Mouse (Mus musculus): ENCODE data around the gene Soat1. TPM values are rescaled to one million over a fixed set of nuclear protein-coding genes. Genes with fewer than 3 reads are reported as not detected.

Soat1 gene
- polyA plus RNA-seq, 1 experiment from 2014 or later, result 10.9 TPM

DNA sequence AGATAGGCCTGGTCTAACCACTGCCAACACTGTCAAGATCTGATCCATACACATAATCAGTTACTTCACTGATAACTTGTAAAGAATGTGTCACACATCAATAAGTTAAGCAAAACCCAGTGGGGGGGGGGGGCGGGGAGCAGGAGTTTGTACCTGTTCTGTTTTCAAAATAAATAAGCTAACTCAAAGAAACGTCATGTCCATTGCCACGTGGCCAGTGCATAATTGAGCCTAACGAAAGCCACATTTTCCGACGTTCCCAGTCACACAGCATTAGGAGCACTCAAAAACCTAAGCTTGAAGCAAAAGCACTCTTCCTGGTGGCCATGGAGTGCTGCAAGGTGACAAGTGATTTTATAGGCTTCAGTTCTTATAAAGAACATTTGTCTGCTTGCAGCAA, 13.1 kb downstream of the Soat1 start:
- peaks cover 1% of the 10 kb centered on the region for H3K36me3 ChIP-seq (ENCODE audit: control insufficient read depth, insufficient read depth, low read length)
- 92% methylated on average over 6 of the region's 6 CpGs for WGBS
- no peak overlapping the region for H3K4me3 ChIP-seq (replicated peaks; ENCODE audit: low read depth, low read length)
- ATAC-seq (ENCODE audit: low FRiP score, low TSS enrichment), result no peak
- no peaks in the 10 kb centered on the region for H3K27me3 ChIP-seq (ENCODE audit: control insufficient read depth, insufficient read depth, low read length)
- H3K27ac ChIP-seq (replicated peaks; ENCODE audit: low read depth, low read length), result no peak overlapping the region
- no peak overlapping the region for H3K9ac ChIP-seq (replicated peaks; ENCODE audit: low read length)
- DNase-seq, result no peak
- H3K4me1 ChIP-seq (ENCODE audit: control insufficient read depth, insufficient read depth, low read length), result no peaks in the 10 kb centered on the region
- no peaks in the 10 kb centered on the region for H3K9me3 ChIP-seq (ENCODE audit: control insufficient read depth, low read length)
- H3K4me2 ChIP-seq (ENCODE audit: low read length), result no peak overlapping the region

DNA sequence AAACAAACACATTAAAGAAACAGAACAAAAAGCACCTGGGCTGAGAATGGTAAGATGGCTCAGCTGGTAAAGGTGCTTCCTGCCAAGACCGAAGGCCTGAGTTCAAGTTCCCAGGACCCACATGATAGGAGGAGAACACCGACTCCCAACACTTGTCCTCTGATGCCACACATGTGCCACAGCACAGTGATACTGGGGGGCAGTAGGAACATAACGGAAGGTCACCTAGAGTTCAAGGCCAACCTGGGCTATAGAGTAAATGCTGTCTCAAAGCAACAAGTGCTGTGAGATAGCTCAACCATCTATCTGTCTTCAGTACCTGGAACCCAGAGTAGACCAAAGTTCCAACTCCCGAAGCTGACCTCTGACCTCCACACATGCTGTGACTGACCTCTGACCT, 13.9 kb downstream of the Soat1 start:
- Histone ChIP-seq H3K4me3 (replicated peaks; ENCODE audit: low read depth, low read length) (no peak overlapping the region), H3K4me1 (ENCODE audit: control insufficient read depth, insufficient read depth, low read length) (no peaks in the 10 kb centered on the region), H3K9ac (replicated peaks; ENCODE audit: low read length) (no peak overlapping the region), H3K9me3 (ENCODE audit: control insufficient read depth, low read length) (no peaks in the 10 kb centered on the region), H3K4me2 (ENCODE audit: low read length) (no peak overlapping the region), H3K27me3 (ENCODE audit: control insufficient read depth, insufficient read depth, low read length) (no peaks in the 10 kb centered on the region), H3K36me3 (ENCODE audit: control insufficient read depth, insufficient read depth, low read length) (no peaks in the 10 kb centered on the region; the same call in none of the 2 replicates), H3K27ac (replicated peaks; ENCODE audit: low read depth, low read length) (no peak overlapping the region)
- no peak for ATAC-seq (ENCODE audit: low FRiP score, low TSS enrichment)
- DNase-seq, result no peak
- 94% methylated on average over 4 of the region's 4 CpGs for WGBS

DNA sequence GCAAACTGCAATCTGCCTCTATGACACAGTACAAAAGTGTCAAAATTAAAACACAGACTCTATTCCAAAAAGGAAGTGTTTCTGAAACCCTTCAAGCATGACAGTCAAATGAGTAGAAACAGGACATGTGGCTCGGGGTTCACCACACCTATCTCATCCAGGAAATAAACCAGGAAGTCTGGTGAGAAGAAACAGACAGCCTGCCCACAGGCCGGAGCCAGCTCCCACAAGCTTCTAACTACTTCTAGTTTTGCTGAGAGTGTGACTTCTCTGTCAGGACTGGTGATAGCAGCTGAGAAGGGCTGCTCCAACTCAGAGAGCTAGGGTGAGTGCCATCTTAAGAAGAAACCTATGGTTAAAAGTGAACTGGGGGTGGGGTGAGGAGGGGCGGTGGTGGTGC, 14.4 kb downstream of the Soat1 start:
- ATAC-seq (ENCODE audit: low FRiP score, low TSS enrichment) (no peak), DNase-seq (no peak)
- H3K27ac ChIP-seq (replicated peaks; ENCODE audit: low read depth, low read length), result no peak overlapping the region
- no peaks in the 10 kb centered on the region for H3K9me3 ChIP-seq (ENCODE audit: control insufficient read depth, low read length)
- H3K4me2 ChIP-seq (ENCODE audit: low read length), result no peak overlapping the region
- WGBS, result 95% methylated on average over 3 of the region's 3 CpGs
- no peak overlapping the region for H3K9ac ChIP-seq (replicated peaks; ENCODE audit: low read length)
- H3K4me1 ChIP-seq (ENCODE audit: control insufficient read depth, insufficient read depth, low read length), result no peaks in the 10 kb centered on the region
- H3K36me3 ChIP-seq (ENCODE audit: control insufficient read depth, insufficient read depth, low read length), result no peaks in the 10 kb centered on the region; the same call in 1 of the 2 replicates
- H3K4me3 ChIP-seq (replicated peaks; ENCODE audit: low read depth, low read length), result no peak overlapping the region
- no peaks in the 10 kb centered on the region for H3K27me3 ChIP-seq (ENCODE audit: control insufficient read depth, insufficient read depth, low read length)

DNA sequence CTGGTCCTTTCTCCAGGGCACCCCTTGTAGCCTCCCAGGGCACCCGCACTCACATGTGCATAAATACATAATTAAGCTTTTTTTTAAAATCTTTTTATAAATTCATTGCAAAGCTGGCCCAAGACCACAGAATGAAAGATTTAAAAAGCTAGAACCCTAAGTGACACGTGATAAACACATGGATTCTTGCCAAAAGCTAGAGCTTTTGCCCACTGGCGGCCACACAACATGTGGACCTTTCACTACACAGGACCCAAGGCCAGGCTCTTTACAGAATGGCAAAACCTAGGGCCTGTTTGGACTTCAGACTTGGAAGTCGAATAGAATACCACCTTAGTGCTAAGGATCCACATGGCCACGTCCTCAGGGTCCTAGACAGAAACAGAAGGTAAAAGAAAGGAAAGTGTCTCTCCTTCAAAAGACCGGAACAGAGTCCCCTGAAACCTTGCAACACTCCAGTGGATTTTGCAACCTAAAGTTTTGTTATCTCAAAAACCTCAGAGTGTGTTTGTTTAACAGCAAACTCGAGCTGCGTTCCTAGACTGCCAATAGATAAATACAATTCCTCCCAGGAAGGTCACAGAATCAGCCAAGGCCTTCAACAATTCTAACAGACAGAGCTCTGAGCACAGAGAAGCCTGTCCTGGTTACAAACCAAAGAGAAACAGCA, 15.6 kb downstream of the Soat1 start:
- Histone ChIP-seq H3K27ac (replicated peaks; ENCODE audit: low read depth, low read length) (no peak overlapping the region), H3K9me3 (ENCODE audit: control insufficient read depth, low read length) (no peaks in the 10 kb centered on the region), H3K4me3 (replicated peaks; ENCODE audit: low read depth, low read length) (no peak overlapping the region), H3K36me3 (ENCODE audit: control insufficient read depth, insufficient read depth, low read length) (no peaks in the 10 kb centered on the region), H3K27me3 (ENCODE audit: control insufficient read depth, insufficient read depth, low read length) (no peaks in the 10 kb centered on the region), H3K4me1 (ENCODE audit: control insufficient read depth, insufficient read depth, low read length) (no peaks in the 10 kb centered on the region), H3K9ac (replicated peaks; ENCODE audit: low read length) (no peak overlapping the region), H3K4me2 (ENCODE audit: low read length) (no peak overlapping the region)
- 85% methylated on average over 8 of the region's 8 CpGs for WGBS
- DNase-seq (no peak), ATAC-seq (ENCODE audit: low FRiP score, low TSS enrichment) (no peak)

DNA sequence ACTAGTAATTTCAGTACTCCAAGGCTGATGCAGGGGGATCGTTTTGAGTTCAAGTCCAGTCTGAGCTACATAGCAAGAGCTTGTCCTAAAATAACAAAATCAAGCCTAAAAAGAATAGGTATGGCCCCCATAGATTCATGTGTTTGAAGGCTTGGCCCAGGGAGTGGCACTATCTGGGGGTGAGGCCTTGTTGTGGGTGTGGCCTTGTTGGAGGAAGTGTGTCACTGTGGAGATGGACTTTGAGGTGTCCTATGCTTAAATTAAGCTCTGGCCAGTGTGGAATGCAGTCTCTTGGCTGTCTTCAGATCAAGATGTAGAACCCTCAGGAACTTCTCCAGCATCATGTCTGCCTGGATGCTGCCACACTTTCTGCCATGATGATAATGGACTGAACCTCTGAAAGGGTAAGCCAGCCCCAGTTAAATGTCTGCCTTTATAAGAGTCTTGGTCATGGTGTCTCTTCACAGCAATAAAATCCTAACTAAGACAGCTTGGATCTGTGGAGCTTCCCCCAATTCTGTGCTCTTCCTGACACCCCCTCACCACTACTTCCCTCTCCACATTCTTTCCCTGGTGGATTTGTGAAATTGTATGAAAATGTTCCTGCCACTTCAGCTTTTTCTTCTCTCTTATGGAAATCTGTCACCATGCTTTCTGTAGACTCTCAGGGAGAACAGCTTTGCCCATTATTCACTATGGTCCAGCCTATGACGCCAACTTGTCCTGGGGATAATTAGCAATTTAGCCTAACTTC, 18.9 kb downstream of the Soat1 start:
- no peak for DNase-seq
- H3K4me3 ChIP-seq (replicated peaks; ENCODE audit: low read depth, low read length), result no peak overlapping the region
- H3K9me3 ChIP-seq (ENCODE audit: control insufficient read depth, low read length), result no peaks in the 10 kb centered on the region
- no peak for ATAC-seq (ENCODE audit: low FRiP score, low TSS enrichment)
- no peak overlapping the region for H3K9ac ChIP-seq (replicated peaks; ENCODE audit: low read length)
- 95% methylated on average over 2 of the region's 2 CpGs for WGBS
- H3K4me1 ChIP-seq (ENCODE audit: control insufficient read depth, insufficient read depth, low read length), result no peaks in the 10 kb centered on the region
- H3K36me3 ChIP-seq (ENCODE audit: control insufficient read depth, insufficient read depth, low read length), result no peaks in the 10 kb centered on the region
- H3K4me2 ChIP-seq (ENCODE audit: low read length), result no peak overlapping the region
- no peak overlapping the region for H3K27ac ChIP-seq (replicated peaks; ENCODE audit: low read depth, low read length)
- H3K27me3 ChIP-seq (ENCODE audit: control insufficient read depth, insufficient read depth, low read length), result no peaks in the 10 kb centered on the region

DNA sequence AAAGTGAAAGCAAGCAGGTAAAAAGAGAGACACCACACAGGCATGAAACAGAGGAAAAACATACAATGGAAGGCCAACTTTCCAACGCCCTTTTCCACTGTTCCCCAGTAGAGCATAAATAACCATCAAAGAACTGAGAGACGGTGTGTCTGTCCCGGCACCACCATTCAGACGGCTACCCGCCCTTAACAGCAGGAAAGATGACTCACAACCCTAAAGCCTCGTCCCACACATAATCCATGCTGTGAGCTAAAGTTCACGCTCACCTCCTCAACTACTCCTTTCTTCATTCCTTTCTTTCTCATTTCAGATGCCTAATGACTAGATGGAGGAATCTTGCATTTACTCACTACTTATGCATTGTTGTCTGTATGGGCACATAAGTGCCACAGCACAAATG, 19.7 kb downstream of the Soat1 start:
- H3K4me2 ChIP-seq (ENCODE audit: low read length), result no peak overlapping the region
- ATAC-seq (ENCODE audit: low FRiP score, low TSS enrichment) (no peak), DNase-seq (no peak)
- H3K9ac ChIP-seq (replicated peaks; ENCODE audit: low read length), result no peak overlapping the region
- no peaks in the 10 kb centered on the region for H3K36me3 ChIP-seq (ENCODE audit: control insufficient read depth, insufficient read depth, low read length)
- H3K4me1 ChIP-seq (ENCODE audit: control insufficient read depth, insufficient read depth, low read length), result no peaks in the 10 kb centered on the region
- no peak overlapping the region for H3K4me3 ChIP-seq (replicated peaks; ENCODE audit: low read depth, low read length)
- no peaks in the 10 kb centered on the region for H3K27me3 ChIP-seq (ENCODE audit: control insufficient read depth, insufficient read depth, low read length)
- no peaks in the 10 kb centered on the region for H3K9me3 ChIP-seq (ENCODE audit: control insufficient read depth, low read length)
- H3K27ac ChIP-seq (replicated peaks; ENCODE audit: low read depth, low read length), result no peak overlapping the region
- 68% methylated on average over 7 of the region's 7 CpGs for WGBS

DNA sequence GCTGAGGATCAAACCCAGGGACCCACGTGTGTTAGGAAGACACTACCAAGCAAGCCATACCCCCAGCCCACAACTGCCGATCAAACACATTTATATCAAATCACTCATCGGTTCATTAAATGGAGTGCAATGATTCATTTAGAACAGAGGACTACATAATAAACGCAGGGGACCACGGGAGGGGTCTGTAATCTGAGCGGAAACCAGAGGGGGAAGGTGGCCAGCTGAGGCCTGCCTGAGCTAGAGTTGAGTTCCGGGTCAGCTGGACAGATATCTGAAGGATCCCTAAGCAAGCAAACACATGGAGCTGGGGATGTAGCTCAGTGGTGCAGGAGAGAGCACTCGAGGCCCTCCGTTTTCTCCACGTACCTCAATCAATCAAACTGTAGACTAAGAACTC, 20.3 kb downstream of the Soat1 start:
- Histone ChIP-seq H3K36me3 (ENCODE audit: control insufficient read depth, insufficient read depth, low read length) (no peaks in the 10 kb centered on the region), H3K27ac (replicated peaks; ENCODE audit: low read depth, low read length) (no peak overlapping the region), H3K27me3 (ENCODE audit: control insufficient read depth, insufficient read depth, low read length) (no peaks in the 10 kb centered on the region), H3K4me2 (ENCODE audit: low read length) (no peak overlapping the region), H3K4me3 (replicated peaks; ENCODE audit: low read depth, low read length) (no peak overlapping the region), H3K4me1 (ENCODE audit: control insufficient read depth, insufficient read depth, low read length) (no peaks in the 10 kb centered on the region), H3K9me3 (ENCODE audit: control insufficient read depth, low read length) (no peaks in the 10 kb centered on the region), H3K9ac (replicated peaks; ENCODE audit: low read length) (no peak overlapping the region)
- no peak for DNase-seq
- ATAC-seq (ENCODE audit: low FRiP score, low TSS enrichment), result no peak
- WGBS, result 93% methylated on average over 10 of the region's 10 CpGs

DNA sequence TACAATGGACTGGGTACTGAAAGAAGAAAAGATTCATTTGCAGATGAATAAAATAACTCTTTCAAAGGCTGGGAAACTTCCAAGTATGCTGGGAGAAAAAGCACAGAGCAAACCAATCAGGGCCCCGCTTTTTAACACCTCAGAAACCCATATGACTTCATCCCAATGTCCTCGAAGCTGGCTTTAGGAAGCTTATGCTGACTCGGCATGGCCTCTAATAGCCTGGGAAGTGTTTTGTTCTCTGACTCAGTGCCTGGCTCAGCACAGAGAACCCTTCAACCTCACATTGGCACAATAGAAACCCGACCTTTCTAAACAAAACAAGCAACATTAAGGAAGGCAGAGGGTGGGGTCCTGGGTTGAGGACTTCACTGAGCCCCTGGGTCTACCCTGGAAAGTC, 23.7 kb downstream of the Soat1 start:
- H3K4me2 ChIP-seq (ENCODE audit: low read length), result no peak overlapping the region
- no peak overlapping the region for H3K27ac ChIP-seq (replicated peaks; ENCODE audit: low read depth, low read length)
- H3K9ac ChIP-seq (replicated peaks; ENCODE audit: low read length), result no peak overlapping the region
- 32% methylated on average over 4 of the region's 4 CpGs for WGBS
- no peaks in the 10 kb centered on the region for H3K9me3 ChIP-seq (ENCODE audit: control insufficient read depth, low read length)
- no peaks in the 10 kb centered on the region for H3K27me3 ChIP-seq (ENCODE audit: control insufficient read depth, insufficient read depth, low read length)
- no peaks in the 10 kb centered on the region for H3K4me1 ChIP-seq (ENCODE audit: control insufficient read depth, insufficient read depth, low read length)
- ATAC-seq (ENCODE audit: low FRiP score, low TSS enrichment) (no peak), DNase-seq (no peak)
- no peaks in the 10 kb centered on the region for H3K36me3 ChIP-seq (ENCODE audit: control insufficient read depth, insufficient read depth, low read length)
- H3K4me3 ChIP-seq (replicated peaks; ENCODE audit: low read depth, low read length), result no peak overlapping the region

DNA sequence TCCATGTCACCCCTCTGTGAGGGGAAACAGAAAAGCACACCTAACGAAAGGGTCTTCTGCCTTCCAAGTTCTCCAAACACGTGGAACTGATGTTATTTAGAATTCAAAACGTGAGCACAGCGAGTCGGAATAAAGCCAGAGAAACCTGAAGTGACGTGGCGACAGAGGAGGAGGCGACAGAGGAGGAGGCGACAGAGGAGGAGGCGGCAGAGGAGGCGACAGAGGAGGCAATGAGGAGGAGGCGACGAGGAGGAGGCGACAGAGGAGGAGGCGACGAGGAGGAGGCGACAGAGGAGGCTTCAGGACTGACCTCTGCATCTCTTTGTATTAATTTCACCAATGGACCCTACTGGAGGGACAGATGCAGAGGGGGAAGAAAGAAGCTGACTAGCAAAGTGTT, 24.4 kb downstream of the Soat1 start:
- no peaks in the 10 kb centered on the region for H3K4me1 ChIP-seq (ENCODE audit: control insufficient read depth, insufficient read depth, low read length)
- WGBS, result 78% methylated on average over 17 of the region's 17 CpGs
- no peak overlapping the region for H3K4me2 ChIP-seq (ENCODE audit: low read length)
- no peaks in the 10 kb centered on the region for H3K27me3 ChIP-seq (ENCODE audit: control insufficient read depth, insufficient read depth, low read length)
- no peak overlapping the region for H3K27ac ChIP-seq (replicated peaks; ENCODE audit: low read depth, low read length)
- no peaks in the 10 kb centered on the region for H3K36me3 ChIP-seq (ENCODE audit: control insufficient read depth, insufficient read depth, low read length)
- ATAC-seq (ENCODE audit: low FRiP score, low TSS enrichment) (no peak), DNase-seq (no peak)
- H3K9me3 ChIP-seq (ENCODE audit: control insufficient read depth, low read length), result no peaks in the 10 kb centered on the region
- no peak overlapping the region for H3K9ac ChIP-seq (replicated peaks; ENCODE audit: low read length)
- no peak overlapping the region for H3K4me3 ChIP-seq (replicated peaks; ENCODE audit: low read depth, low read length)

Measured in midbrain, embryonic 14.5 days (tissue).